Mouse (Mus musculus) ovary, postnatal 10 days (tissue): ENCODE results near the gene Cd52.

Experiments used
- DNase-seq: peaks from one replicate; pipeline ENCODE4 v3.0.0; 2022; ENCODE audit warnings: low spot score

The Cd52 gene

DNA sequence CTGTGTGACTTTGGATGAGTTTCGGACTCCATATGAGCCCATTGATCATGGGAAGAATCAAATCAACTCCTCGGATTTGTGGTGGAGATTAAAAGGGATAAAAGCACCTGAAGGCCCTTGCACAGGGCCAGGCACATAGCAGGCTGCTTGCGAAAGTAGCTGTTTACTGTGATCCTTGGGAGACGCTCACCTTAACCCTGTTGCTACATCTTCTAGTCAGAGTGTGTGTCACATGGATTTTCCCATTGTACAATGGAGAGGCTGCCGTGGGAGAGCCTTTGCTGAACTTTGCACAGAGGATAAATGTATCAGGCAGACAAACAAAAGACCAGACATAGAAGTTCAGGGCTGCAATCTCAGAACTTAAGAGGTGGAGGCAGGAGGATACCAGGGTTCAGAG lies 43.0 kb downstream of the Cd52 start:
- no peak for DNase-seq

DNA sequence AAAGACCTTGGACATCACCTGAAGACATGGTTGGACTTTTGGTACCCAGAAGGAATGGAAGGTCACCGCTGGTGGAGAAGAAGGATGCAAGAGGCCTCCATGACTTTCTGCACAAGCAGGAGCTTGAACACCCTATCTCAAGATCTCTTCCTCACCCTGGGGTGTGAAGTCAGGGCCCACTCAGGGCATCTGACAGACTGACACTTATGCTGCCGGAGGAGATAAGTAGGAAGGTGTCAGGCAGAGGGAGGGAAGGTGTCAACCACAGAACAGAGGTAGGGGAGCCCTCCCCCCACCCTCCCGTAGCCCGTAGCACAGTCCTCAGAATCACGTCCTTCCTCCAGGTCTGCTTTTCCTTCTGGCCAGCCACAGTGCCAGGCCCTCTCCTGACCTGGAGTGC lies 47.2 kb downstream of the Cd52 start:
- no peak for DNase-seq

DNA sequence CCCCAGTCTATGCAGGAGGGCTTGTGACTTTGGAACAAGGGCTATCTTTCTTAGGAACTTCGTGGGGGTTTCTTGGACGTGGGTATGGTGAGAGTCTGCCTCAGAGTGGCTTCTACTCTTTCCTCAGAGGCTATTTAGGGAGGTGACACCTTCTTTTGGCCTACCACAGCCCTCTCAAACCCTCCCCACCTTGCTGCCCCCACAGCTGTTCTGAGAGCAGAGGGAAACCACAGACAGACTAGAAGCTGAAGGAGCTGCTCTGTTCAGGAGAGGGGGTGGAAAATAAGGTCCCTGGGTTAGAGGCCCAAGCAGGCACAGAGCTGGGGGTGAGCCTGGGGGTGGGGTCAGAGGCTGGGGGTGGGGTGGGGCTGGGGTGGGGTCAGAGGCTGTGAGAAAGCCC lies 51.8 kb downstream of the Cd52 start:
- DNase-seq: no peak

DNA sequence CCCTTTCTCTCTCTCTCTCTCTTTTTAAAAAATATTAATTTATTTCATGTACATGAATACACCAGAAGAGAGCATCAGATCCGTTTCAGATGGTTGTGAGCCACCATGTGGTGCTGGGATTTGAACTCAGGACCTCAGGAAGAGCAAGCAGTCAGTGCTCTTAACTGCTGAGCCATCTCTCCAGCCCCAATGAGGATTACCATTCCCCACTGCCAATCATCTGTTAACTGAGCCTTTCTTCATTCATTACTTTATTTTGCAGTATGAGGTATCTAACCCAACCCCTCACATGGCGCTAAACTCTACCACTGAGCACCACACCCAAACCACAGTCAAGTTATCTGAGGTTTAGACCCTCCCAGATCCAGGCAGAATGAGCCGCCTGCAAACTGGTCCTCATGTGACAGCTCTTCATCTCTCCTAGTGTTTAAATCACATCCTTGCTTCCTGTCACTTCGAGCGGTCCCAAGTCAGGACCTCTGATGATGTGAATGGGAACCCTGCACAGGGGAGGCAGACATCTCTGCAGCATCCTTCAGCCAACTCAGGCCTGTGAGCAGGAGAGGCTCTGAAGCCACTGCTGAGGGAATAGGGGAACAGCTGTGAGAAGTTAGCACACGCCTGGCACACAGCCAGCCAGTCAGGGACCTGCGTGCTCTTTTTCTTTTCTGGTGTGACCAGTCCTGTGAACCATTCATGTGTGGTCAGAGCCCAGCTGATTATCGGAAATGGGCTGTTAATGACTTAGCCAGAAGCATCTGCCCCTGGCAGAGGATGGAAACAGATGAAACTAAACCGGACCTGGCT lies 53.4 kb downstream of the Cd52 start:
- no peak for DNase-seq

DNA sequence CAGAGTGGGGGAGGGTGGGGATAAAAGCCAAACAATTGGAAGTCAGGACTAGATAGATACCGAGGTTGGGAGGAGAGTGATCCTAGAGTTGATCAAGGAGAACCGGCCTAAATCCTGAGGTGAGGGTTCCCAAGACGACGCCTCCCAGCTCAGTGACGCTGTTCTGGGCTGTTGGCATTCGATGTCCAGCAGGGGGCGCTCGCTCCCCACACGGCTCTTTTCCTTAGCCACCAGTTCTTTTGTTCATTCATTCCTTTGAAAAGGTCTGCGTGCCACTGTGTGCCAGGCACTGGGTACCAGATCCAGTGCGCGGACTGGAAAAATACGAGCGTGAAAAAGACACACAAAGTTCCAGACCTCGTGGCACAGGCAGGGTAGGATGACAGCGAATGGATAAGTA lies 58.9 kb downstream of the Cd52 start:
- peak; percentile 42 for DNase-seq
